In genomic region chr8:45374071-45374470, GRCm38 (mm10) we compare ENCODE assay signal across 17 mouse cellular contexts. TPM values are rescaled to one million over a fixed set of nuclear protein-coding genes. Genes with fewer than 3 reads are reported as not detected.
"Had no signal": no experiment of that assay in that cellular context is flagged by ENCODE, and none has a peak within 500 bp of the region (broad histone marks: within the 10 kb centered on the region; RNA-seq: fewer than 3 reads in every experiment).

No protein-coding gene starts in this region.

- DNase-seq: retina, postnatal 1 day; right cerebral cortex, adult 18-20 months; right cerebral cortex, postnatal 14 days; right cerebral cortex, postnatal 25 days; right cerebral cortex, postnatal 4 days; spleen, adult 18-20 months; thymus, adult 18-20 months; thymus, adult 2 months; thymus, postnatal 14 days; thymus, postnatal 25 days; thymus, postnatal 36 days; thymus, postnatal 4 days had no signal

- H3K9me3 ChIP-seq: neural tube, embryonic 13.5 days; neural tube, embryonic 15.5 days; stomach, embryonic 15.5 days had no signal

- H3K4me3 ChIP-seq: neural tube, embryonic 13.5 days; neural tube, embryonic 15.5 days; stomach, embryonic 15.5 days had no signal

- H3K27ac ChIP-seq: neural tube, embryonic 13.5 days; neural tube, embryonic 15.5 days; stomach, embryonic 15.5 days; stomach, postnatal 0 days had no signal

- H3K36me3 ChIP-seq: neural tube, embryonic 13.5 days; neural tube, embryonic 15.5 days; stomach, embryonic 15.5 days had no signal

- H3K9ac ChIP-seq: neural tube, embryonic 13.5 days; neural tube, embryonic 15.5 days; stomach, embryonic 15.5 days had no signal

- H3K4me2 ChIP-seq: neural tube, embryonic 13.5 days; neural tube, embryonic 15.5 days; stomach, embryonic 15.5 days had no signal

- H3K4me1 ChIP-seq: neural tube, embryonic 13.5 days; neural tube, embryonic 15.5 days had no signal

- H3K27me3 ChIP-seq: neural tube, embryonic 13.5 days; neural tube, embryonic 15.5 days; stomach, embryonic 15.5 days had no signal

RNA-seq across cellular contexts. Expression of gene Fam149a, which starts 8.0 kb away (rescaled TPM):
- total RNA-seq: neutrophil, adult 5-6 weeks had no signal
